Mouse (Mus musculus): ENCODE data around the gene Arhgap45. TPM values are rescaled to one million over a fixed set of nuclear protein-coding genes. Genes with fewer than 3 reads are reported as not detected.

The Arhgap45 gene
- total RNA-seq, 4 experiments from 2014 or later = 3.6 to 9.6 (median 6.0) TPM

- DNase-seq (ENCODE audit: low spot score in 2 of 2) = peak; percentile 68 to 78
Measured at GRCm38 (mm10) chr10:79986963-79987362, 29.5 kb upstream of the Arhgap45 start.

- no peak for DNase-seq (ENCODE audit: low spot score in 2 of 2)
Measured at GRCm38 (mm10) chr10:79987771-79988505, 28.5 kb upstream of the Arhgap45 start.

GRCm38 (mm10) chr10:79988506-79989271 lies 27.8 kb upstream of the Arhgap45 start, which contains the start of gene Cnn2:
Gene Cnn2 (plus strand): TSS chr10:79988584.
- DNase-seq (ENCODE audit: low spot score in 2 of 2) = no peak

- DNase-seq (ENCODE audit: low spot score in 2 of 2) = no peak
Measured at GRCm38 (mm10) chr10:79989272-79989786, 27.1 kb upstream of the Arhgap45 start.

- no peak for DNase-seq (ENCODE audit: low spot score in 2 of 2)
Measured at GRCm38 (mm10) chr10:79989870-79990269, 26.6 kb upstream of the Arhgap45 start.

GRCm38 (mm10) chr10:79991099-79991498 lies 25.4 kb upstream of the Arhgap45 start:
- no peak for DNase-seq (ENCODE audit: low spot score in 2 of 2)

- no peak for DNase-seq (ENCODE audit: low spot score in 2 of 2)
Measured at GRCm38 (mm10) chr10:79991548-79991947, 24.9 kb upstream of the Arhgap45 start.

GRCm38 (mm10) chr10:79994397-79995115 lies 21.9 kb upstream of the Arhgap45 start:
- no peak for DNase-seq (ENCODE audit: low spot score in 2 of 2)

GRCm38 (mm10) chr10:79995636-79996035 lies 20.8 kb upstream of the Arhgap45 start:
- DNase-seq (ENCODE audit: low spot score in 2 of 2) = no peak

- DNase-seq (ENCODE audit: low spot score in 2 of 2) = peak; percentile 90 to 94
Measured at GRCm38 (mm10) chr10:79996272-79997033, 20.0 kb upstream of the Arhgap45 start, which contains the start of gene Abca7. Gene Abca7 (plus strand): TSS chr10:79996494.

GRCm38 (mm10) chr10:79997034-79997760 lies 19.3 kb upstream of the Arhgap45 start:
- no peak for DNase-seq (ENCODE audit: low spot score in 2 of 2)

GRCm38 (mm10) chr10:79997819-79998218 lies 18.6 kb upstream of the Arhgap45 start:
- DNase-seq (ENCODE audit: low spot score in 2 of 2) = no peak

GRCm38 (mm10) chr10:80001945-80002344 lies 14.5 kb upstream of the Arhgap45 start:
- DNase-seq (ENCODE audit: low spot score in 2 of 2) = no peak

GRCm38 (mm10) chr10:80002829-80003228 lies 13.6 kb upstream of the Arhgap45 start:
- no peak for DNase-seq (ENCODE audit: low spot score in 2 of 2)

GRCm38 (mm10) chr10:80003374-80004232 lies 12.8 kb upstream of the Arhgap45 start:
- no peak for DNase-seq (ENCODE audit: low spot score in 2 of 2)

- DNase-seq (ENCODE audit: low spot score in 2 of 2) = no peak
Measured at GRCm38 (mm10) chr10:80004233-80004705, 12.2 kb upstream of the Arhgap45 start.

GRCm38 (mm10) chr10:80011740-80012139 lies 4.7 kb upstream of the Arhgap45 start:
- no peak for DNase-seq (ENCODE audit: low spot score in 2 of 2)

- no peak for DNase-seq (ENCODE audit: low spot score in 2 of 2)
Measured at GRCm38 (mm10) chr10:80013609-80014008, 2.8 kb upstream of the Arhgap45 start.
